Mouse (Mus musculus): Measurements from ENCODE around the gene March10.

GRCm38 (mm10) chr11:105317769-105318168 lies 138.8 kb downstream of the March10 start:
- no peak for TF ChIP-seq CTCF (IDR thresholded peaks at IDR 0.05; ENCODE audit: extremely low read depth, insufficient read length, insufficient replicate concordance, low read depth, low read length)
- TF ChIP-seq POLR2A (IDR thresholded peaks at IDR 0.05; ENCODE audit: low read depth, low read length), result no peak

Measured in small intestine, adult 2 months (tissue).